Mouse (Mus musculus) megakaryocyte, embryonic 14.5 days (primary cell): ENCODE data around the gene Mrpl10. TPM values are rescaled to one million over a fixed set of nuclear protein-coding genes. Genes with fewer than 3 reads are reported as not detected.
A peak's percentile ranks its signal among the peaks of the same experiment; 100 is the strongest.

Experiments
- H3K27me3 ChIP-seq: replicated peaks from 2 replicates; pipeline ENCODE3; 2012; ENCODE audit warnings: inconsistent platforms
- H3K36me3 ChIP-seq: replicated peaks from 2 replicates; pipeline ENCODE3; 2012; ENCODE audit warnings: low read length, inconsistent platforms, mixed read lengths
- H3K4me1 ChIP-seq: 2 replicates; pipeline ENCODE4 v1.6.1; 2012; ENCODE audit warnings: inconsistent platforms
- H3K4me3 ChIP-seq: replicated peaks from 2 replicates; pipeline ENCODE3; 2012; ENCODE audit warnings: moderate library complexity, mild to moderate bottlenecking, inconsistent platforms
- H3K9me3 ChIP-seq: 2 replicates; pipeline ENCODE4 v1.6.1; 2012; ENCODE audit warnings: inconsistent platforms
- FLI1 ChIP-seq: IDR thresholded peaks from 2 replicates; pipeline ENCODE4 v1.6.1; 2012; ENCODE audit warnings: low read length, inconsistent platforms, mixed read lengths
- GATA1 ChIP-seq: IDR thresholded peaks from 3 replicates; pipeline ENCODE4 v1.6.1; 2012; ENCODE audit warnings: mixed read lengths, low read length, inconsistent platforms, borderline replicate concordance
- polyA plus RNA-seq: library from polyadenylated mRNA; stranded (reverse); fragments of >175 nt; gene quantifications from 2 replicates; pipeline ENCODE4 v1.2.3, GENCODE M21; 2012; ENCODE audit warnings: low replicate concordance; ENCODE audit not compliant: insufficient read depth

Mrpl10 gene
- 22.3 and 22.7 TPM in 2 replicates for polyA plus RNA-seq

DNA sequence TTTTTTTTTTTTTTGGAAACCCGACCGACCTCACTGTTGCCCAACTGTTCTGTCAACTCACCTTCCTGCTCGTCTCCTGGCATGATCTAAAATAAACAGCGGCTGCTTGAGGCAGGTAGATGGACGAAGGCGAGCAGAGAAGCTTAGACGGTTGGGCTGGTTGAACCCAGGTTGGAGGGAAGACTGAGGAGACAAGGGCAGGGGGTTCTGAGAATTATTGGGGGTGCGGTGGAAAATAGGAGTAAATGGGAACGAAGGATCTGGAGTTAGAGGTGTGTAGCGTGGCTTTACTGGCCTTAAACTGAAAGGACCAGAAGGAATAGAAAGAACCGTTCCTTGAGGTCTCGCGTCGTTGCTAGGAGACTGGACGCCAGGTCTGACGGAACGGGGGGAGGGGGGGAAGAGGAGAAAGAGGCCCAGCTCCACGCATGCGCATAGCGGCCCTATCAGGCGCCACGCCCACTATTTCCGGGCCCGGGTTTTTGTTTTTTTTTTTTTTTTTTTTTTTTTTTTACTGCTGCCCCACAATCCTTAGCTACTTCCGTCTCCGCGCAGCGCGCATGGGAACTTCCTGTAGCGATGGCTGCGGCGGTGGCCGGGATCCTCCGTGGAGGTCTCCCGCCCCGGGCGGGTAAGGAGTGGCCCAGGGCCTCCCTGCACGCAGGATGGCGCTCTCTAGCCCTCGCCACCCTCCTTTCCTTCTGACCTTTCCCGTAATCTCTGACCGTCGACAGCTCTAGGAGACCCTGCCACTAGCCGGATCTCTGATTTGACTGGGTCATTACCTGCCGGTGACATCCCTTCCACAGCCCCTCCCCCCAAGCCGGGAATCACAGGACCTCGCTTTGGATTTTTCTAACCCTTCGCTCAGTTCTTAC, at the start of gene Mrpl10, which contains the start of gene Lrrc46:
Gene Mrpl10 (plus strand): TSS at position 539 of the 878 bp plus-strand sequence.
Gene Lrrc46 (minus strand): TSS at position 386 of the 878 bp plus-strand sequence.
- Histone ChIP-seq H3K36me3 (peaks cover 32% of the 10 kb centered on the region), H3K4me3 (peak within 1 kb of the TSS; percentile 94), H3K4me1 (peaks cover 48% of the 10 kb centered on the region), H3K9me3 (no peaks in the 10 kb centered on the region), H3K27me3 (peaks cover 2% of the 10 kb centered on the region)
- TF ChIP-seq GATA1 (no peak), FLI1 (peak; percentile 34; the same call in 1 of the 2 replicates)

DNA sequence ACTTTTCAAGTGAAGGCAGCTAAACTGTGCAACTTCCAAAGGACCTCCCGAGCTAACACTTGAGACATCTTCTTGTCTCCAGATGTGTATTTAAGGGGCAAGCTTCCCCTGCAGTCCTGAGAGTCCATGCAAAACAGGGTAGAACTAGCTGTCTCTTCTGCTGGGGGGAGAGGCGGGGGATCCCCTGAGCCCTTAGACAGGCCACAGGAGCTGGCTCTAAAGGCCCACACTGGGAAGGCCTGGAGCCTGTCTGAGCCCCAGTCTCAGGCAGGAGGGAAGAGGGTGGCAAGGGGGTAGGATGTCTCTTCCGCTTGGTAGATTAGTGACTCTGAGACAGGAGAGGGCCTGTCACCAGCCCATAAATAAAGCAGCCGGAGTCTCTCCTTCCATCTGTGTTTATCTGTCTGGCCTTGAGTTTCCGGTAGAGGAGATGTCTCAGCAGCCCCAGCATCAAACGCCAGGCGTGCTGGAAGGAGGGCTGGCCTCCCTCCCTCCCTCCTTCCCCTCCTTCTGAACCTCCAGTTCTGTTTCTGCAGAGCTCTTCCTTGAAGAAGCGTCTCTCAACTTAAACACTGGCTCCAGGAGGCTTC, 48.5 kb upstream of the Mrpl10 start:
- Histone ChIP-seq H3K36me3 (no peaks in the 10 kb centered on the region), H3K4me3 (peak overlapping the region; percentile 10), H3K9me3 (peaks cover 8% of the 10 kb centered on the region), H3K4me1 (peaks cover 96% of the 10 kb centered on the region), H3K27me3 (peaks cover 44% of the 10 kb centered on the region)
- TF ChIP-seq FLI1 (no peak), GATA1 (no peak; the same call in 2 of the 3 replicates)

DNA sequence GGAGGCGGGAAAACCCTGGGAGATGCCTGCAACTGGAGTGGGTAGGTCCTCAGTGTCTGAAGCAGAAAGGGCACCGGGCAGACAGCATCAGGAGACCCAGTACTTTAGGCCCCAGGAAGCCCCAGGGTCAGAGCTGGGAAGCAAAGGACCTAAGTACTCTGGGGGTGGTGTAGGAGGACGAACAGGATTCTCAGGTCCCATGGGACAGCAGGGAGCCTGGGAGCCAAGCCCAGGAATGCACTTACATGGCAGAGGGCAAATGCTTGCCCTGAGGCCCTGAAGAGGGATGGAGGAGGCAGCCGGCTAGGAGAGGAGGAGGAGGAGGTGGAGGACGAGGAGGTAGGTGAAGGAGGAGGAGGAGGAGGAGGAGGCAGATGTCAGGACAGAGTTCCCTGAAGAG, 46.3 kb upstream of the Mrpl10 start:
- TF ChIP-seq GATA1 (no peak), FLI1 (no peak)
- no peaks in the 10 kb centered on the region for H3K36me3 ChIP-seq
- no peaks in the 10 kb centered on the region for H3K9me3 ChIP-seq
- peaks cover 91% of the 10 kb centered on the region for H3K4me1 ChIP-seq
- peaks cover 47% of the 10 kb centered on the region for H3K27me3 ChIP-seq
- no peak overlapping the region for H3K4me3 ChIP-seq

DNA sequence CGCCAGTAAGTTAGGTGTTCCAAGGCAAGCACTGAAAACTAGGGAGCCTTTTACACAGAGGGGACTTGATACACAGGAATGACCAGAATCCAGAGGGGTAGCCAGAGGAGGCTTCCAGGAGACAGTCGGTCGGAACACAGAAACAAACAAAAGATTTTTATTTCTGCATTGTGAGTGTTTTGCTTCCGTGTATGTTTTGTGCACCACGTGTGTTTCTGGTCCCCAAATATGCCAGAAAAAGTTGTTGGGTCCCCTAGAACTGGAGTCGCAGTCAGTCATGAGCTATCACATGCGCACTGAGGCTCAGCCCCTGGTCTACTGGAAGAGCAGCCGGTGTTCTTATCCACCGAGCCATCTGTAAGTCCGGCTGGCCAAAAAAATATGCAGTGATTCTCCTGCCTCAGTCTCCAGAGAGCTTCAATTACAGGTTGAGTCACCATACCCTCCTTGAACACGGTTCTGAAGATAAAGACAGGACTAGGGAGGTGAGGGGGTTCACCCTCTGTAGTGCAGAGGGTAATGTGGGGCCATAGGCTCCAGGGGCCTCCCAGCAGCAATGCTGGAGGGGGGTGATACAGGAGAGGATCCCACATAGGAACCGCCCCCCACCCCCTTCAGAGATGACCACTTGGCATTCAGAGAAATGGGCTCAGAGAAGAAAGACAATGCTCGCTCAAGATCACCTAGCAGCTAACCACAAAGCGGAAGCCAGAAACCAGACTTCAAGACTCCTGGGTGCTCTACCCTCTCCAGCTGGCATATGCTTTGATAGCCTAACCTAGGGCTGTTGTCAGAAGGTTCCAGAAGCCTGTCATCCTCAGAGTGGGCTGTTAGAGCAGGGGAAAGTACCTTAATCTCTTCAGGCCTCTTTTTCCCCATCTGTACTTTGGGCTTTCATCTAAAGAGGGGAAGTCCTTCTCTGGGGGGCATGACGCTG, 45.3 kb upstream of the Mrpl10 start:
- Histone ChIP-seq H3K4me3 (no peak overlapping the region), H3K4me1 (peaks cover 87% of the 10 kb centered on the region), H3K9me3 (no peaks in the 10 kb centered on the region), H3K36me3 (no peaks in the 10 kb centered on the region), H3K27me3 (peaks cover 50% of the 10 kb centered on the region)
- TF ChIP-seq FLI1, result no peak
- no peak for TF ChIP-seq GATA1

DNA sequence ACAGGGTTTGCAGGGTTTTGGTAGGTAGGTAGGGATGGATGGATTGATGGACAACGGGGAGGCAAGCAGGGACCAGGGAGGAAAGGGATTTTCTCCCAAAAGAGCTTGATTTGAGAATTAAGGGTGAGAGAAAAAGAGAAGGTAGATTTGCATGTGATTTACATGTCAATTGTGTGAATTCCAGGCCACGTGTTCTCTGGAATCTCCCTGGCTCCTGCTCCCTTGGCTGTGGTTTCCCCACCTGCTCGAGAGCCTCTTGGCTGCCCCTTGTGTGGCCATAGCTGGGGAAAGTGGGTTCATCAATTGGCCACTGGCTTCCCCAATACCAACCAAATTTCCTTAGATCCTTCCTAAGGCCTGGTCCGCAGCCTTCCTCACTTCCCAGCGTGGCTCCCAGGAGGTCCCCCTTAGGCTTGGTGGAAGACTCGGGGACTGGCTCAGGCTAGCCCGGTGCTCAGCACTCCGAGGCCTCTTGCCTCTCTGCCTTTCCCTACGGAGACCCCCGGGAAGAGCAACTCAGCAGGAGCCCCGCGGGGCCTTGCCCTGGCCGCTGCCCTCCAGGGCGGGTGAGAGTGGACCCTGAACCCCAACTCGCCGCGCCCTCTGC, 44.5 kb upstream of the Mrpl10 start:
- Histone ChIP-seq H3K4me3 (no peak overlapping the region), H3K36me3 (no peaks in the 10 kb centered on the region), H3K27me3 (peaks cover 57% of the 10 kb centered on the region), H3K4me1 (peaks cover 83% of the 10 kb centered on the region), H3K9me3 (no peaks in the 10 kb centered on the region)
- TF ChIP-seq FLI1 (no peak), GATA1 (no peak)

DNA sequence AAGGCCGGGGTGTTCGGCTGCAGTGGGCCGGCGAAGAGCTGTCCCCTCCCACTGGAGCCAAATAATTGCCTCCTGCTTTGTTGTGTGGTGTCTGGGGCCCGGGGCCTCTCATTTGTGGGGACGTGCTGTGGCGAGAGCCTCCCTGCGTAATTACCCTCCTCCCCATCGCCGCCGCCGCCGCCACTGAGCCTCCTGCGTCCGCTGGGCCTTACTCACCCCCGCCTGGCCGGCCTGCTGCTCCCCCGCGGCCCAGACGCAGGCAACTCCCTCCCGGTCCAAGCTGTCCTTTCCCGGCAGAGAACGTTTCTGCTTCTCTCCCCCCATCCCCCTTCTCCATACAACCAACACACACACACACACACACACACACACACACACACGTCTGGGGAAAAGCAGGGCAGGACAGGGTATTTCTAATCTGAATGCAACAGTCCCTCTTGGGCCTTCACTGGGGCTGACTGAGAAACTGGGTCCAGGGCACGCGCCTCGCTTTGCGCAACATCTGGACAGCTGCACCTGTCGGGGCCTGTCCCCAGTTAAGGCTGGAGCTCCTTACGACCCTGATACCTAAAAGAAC, 43.9 kb upstream of the Mrpl10 start:
- Histone ChIP-seq H3K36me3 (no peaks in the 10 kb centered on the region), H3K4me3 (no peak overlapping the region), H3K9me3 (no peaks in the 10 kb centered on the region), H3K27me3 (peaks cover 62% of the 10 kb centered on the region), H3K4me1 (peaks cover 77% of the 10 kb centered on the region)
- TF ChIP-seq FLI1 (no peak), GATA1 (no peak)

DNA sequence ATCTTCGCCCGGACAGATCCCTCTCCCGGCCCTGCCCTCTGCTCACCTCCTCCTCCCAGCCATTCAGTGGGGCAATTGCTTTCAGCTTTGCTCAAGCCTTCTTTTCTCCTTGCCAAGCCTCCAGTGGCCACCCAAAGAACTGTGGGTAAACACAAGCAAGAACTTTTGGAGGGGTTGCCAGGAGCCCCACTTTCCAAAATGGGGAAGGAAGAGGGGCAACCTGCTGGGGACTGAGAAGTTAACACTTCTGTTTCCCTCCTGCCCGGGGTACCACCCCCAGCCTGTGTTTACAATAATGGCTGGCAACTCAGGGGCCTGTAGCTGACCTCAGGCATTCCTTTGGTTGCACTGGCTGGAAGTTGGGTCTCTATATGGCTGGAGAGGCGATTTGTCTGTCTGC, 38.2 kb upstream of the Mrpl10 start:
- Histone ChIP-seq H3K4me1 (peaks cover 45% of the 10 kb centered on the region), H3K36me3 (no peaks in the 10 kb centered on the region), H3K9me3 (no peaks in the 10 kb centered on the region), H3K4me3 (no peak overlapping the region), H3K27me3 (peaks cover 73% of the 10 kb centered on the region)
- TF ChIP-seq GATA1, result no peak
- TF ChIP-seq FLI1, result no peak

DNA sequence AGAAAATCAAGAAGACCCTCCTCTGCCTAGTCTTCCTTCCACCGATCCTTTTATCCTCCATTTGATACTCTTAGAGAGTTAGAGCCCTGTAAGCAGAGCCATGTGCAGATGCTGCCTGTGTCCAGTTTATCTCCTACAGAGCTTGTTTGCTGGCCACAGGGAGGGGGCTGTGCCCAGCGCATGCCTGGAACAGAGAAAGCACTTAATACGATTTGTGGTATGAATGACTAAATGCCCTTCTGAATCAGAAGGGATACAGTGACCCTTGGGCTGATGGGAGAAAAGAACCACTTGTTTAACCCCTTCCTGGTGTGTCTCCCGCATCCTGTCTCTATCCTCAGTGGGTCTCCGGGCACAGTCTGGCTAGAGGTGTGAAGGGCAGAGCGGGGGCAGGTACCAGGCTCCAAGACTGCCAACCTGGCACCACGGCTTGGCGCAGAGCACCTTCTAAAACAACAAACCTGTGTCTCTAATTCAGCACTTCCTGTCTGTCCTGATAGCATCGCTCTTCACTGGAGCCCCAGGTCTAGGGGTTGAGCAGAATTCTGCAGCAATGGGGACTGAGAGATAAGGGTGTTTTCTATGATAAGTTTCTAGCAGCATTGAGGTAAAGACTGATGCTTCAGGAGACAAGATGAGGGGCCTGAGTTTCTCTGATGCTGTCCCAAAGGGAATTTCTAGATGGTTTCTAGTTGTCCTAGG, 34.1 kb upstream of the Mrpl10 start:
- no peaks in the 10 kb centered on the region for H3K36me3 ChIP-seq
- H3K9me3 ChIP-seq, result no peaks in the 10 kb centered on the region
- H3K4me3 ChIP-seq, result no peak overlapping the region
- peaks cover 42% of the 10 kb centered on the region for H3K4me1 ChIP-seq
- peaks cover 85% of the 10 kb centered on the region for H3K27me3 ChIP-seq
- TF ChIP-seq GATA1 (no peak), FLI1 (no peak)
